Mouse (Mus musculus) midbrain, embryonic 13.5 days (tissue): ENCODE measurements around the gene Vmn1r32. TPM values are rescaled to one million over a fixed set of nuclear protein-coding genes. Genes with fewer than 3 reads are reported as not detected.

ENCODE experiments used
- ATAC-seq: fragments of 200-750 bp; cut with Nextera tagmentation; 2 replicates; pipeline ENCODE4 v1.8.0; 2017; ENCODE audit warnings: mild to moderate bottlenecking, moderate TSS enrichment, moderate library complexity
- H3K27ac ChIP-seq: fragments of 300-500 bp; sonication (generic); 2 replicates; pipeline ENCODE4 v1.5.1; 2015; ENCODE audit warnings: inconsistent platforms, mild to moderate bottlenecking, moderate library complexity
- H3K27me3 ChIP-seq: fragments of 300-500 bp; sonication (generic); 2 replicates; pipeline ENCODE4 v1.6.1; 2015; ENCODE audit warnings: mild to moderate bottlenecking, inconsistent platforms
- H3K36me3 ChIP-seq: fragments of 300-500 bp; sonication (generic); 2 replicates; pipeline ENCODE4 v1.6.1; 2015; ENCODE audit warnings: mild to moderate bottlenecking, inconsistent platforms
- H3K4me1 ChIP-seq: fragments of 300-500 bp; sonication (generic); replicated peaks from 2 replicates; pipeline ENCODE4 v1.6.1; 2015; ENCODE audit warnings: inconsistent platforms
- H3K4me2 ChIP-seq: fragments of 300-500 bp; sonication (generic); replicated peaks from 2 replicates; pipeline ENCODE4 v1.6.1; 2015; ENCODE audit warnings: moderate library complexity, mild to moderate bottlenecking, inconsistent platforms
- H3K4me3 ChIP-seq: fragments of 300-500 bp; sonication (generic); replicated peaks from 2 replicates; pipeline ENCODE4 v1.5.1; 2015; ENCODE audit warnings: mild to moderate bottlenecking, inconsistent platforms
- H3K9ac ChIP-seq: fragments of 300-500 bp; sonication (generic); replicated peaks from 2 replicates; pipeline ENCODE4 v1.6.1; 2015; ENCODE audit warnings: mild to moderate bottlenecking, inconsistent platforms
- H3K9me3 ChIP-seq: fragments of 300-500 bp; sonication (generic); 2 replicates; pipeline ENCODE4 v1.6.1; 2016; ENCODE audit warnings: mild to moderate bottlenecking, inconsistent platforms
- WGBS: fragments of 180-500 bp; shearing (Covaris S2); methylation state at CpG from one replicate; pipeline ENCODE4 v1.1.7; 2015; 5-methylcytosine and 5-hydroxymethylcytosine counted together
- polyA plus RNA-seq: library from polyadenylated mRNA; unstranded; fragments of >200 nt; fragmentation: Nextera tagmentation; extraction: Ambion mirVana; gene quantifications from 2 replicates; pipeline ENCODE4 v1.2.1, GENCODE M21; 2015

Vmn1r32 gene
- 0.11 TPM in 1 of 2 replicates, not detected in the other for polyA plus RNA-seq

DNA sequence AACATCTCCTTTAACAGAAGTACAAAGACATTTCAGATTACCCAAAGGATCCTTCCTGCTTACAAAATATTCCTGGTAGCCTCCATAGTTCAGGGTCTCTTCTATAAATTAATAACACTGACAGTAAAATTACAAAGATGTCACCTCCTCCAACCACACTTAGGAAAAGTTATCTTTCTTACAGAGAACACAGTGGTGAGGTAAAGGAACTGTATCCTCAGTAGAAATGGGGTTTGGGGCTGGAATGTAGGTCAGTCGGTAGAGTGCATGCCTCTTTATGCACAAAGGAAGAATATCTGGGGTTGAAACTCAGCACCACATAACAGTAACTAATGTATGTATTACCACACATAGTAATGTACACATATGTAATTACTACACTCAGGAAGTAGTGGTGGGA, at the start of gene Vmn1r32:
TSS of gene Vmn1r32 (minus strand) at position 101 of the 400 bp plus-strand sequence.
- H3K4me3 ChIP-seq: no peak within 1 kb of the TSS
- H3K4me1 ChIP-seq: no peaks in the 10 kb centered on the region
- WGBS: 83% methylated on average over 1 of the region's 1 CpGs
- H3K9me3 ChIP-seq: no peaks in the 10 kb centered on the region
- H3K9ac ChIP-seq: no peak within 1 kb of the TSS
- no peaks in the 10 kb centered on the region for H3K27me3 ChIP-seq
- no peak within 1 kb of the TSS for H3K27ac ChIP-seq
- ATAC-seq: no peak
- no peaks in the 10 kb centered on the region for H3K36me3 ChIP-seq
- no peak within 1 kb of the TSS for H3K4me2 ChIP-seq

DNA sequence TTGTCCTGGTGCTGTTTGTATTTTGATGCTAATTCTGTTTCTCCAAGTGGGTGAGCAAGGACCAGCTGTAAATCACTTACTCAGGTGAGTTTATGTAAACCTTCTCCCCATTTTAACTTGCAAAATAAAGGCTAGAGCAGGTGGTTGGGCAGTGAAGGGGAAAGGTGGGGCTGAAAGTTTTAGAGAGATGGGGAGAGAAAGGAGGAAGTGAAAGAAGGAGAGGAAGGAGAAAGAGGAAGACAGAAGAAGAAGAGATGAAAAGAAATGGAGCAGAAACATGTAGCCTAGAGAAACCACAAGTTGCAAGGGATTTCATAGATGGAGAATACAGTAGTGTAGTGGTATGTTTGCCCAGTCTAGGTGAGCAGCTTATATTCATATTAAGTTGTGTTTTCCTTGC, 35.9 kb upstream of the Vmn1r32 start:
- no peak for ATAC-seq
- no peaks in the 10 kb centered on the region for H3K36me3 ChIP-seq
- no peaks in the 10 kb centered on the region for H3K9me3 ChIP-seq
- no peak overlapping the region for H3K4me2 ChIP-seq
- H3K9ac ChIP-seq: no peak overlapping the region
- H3K4me1 ChIP-seq: no peaks in the 10 kb centered on the region
- H3K27me3 ChIP-seq: no peaks in the 10 kb centered on the region
- no peak overlapping the region for H3K27ac ChIP-seq
- no peak overlapping the region for H3K4me3 ChIP-seq

DNA sequence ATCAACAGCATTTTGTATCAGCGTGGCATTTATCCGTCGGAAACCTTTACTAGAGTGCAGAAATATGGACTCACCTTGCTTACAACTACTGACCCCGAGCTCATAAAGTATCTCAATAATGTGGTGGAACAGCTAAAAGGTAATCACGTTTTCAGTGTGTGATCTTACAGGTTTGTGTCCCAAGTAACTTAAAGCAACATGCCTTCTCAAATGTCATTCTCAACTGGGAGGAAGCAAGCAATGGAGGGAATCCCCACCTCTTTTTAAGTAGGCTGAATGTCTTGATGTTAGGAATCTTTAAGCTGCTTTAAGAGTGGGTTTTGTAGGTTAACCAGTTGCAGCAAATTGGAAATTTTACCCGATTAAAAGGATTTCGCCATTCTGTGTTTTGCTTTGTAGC, 23.9 kb downstream of the Vmn1r32 start:
- ATAC-seq: no peak
- H3K4me2 ChIP-seq: peak overlapping the region; percentile 72
- no peaks in the 10 kb centered on the region for H3K9me3 ChIP-seq
- peaks cover 17% of the 10 kb centered on the region for H3K4me1 ChIP-seq
- 15% methylated on average over 7 of the region's 7 CpGs for WGBS
- peak overlapping the region; percentile 66 for H3K4me3 ChIP-seq
- peaks cover 8% of the 10 kb centered on the region; the same call in 1 of the 2 replicates for H3K36me3 ChIP-seq
- no peak overlapping the region for H3K27ac ChIP-seq
- no peaks in the 10 kb centered on the region for H3K27me3 ChIP-seq
- peak overlapping the region; percentile 73 for H3K9ac ChIP-seq

DNA sequence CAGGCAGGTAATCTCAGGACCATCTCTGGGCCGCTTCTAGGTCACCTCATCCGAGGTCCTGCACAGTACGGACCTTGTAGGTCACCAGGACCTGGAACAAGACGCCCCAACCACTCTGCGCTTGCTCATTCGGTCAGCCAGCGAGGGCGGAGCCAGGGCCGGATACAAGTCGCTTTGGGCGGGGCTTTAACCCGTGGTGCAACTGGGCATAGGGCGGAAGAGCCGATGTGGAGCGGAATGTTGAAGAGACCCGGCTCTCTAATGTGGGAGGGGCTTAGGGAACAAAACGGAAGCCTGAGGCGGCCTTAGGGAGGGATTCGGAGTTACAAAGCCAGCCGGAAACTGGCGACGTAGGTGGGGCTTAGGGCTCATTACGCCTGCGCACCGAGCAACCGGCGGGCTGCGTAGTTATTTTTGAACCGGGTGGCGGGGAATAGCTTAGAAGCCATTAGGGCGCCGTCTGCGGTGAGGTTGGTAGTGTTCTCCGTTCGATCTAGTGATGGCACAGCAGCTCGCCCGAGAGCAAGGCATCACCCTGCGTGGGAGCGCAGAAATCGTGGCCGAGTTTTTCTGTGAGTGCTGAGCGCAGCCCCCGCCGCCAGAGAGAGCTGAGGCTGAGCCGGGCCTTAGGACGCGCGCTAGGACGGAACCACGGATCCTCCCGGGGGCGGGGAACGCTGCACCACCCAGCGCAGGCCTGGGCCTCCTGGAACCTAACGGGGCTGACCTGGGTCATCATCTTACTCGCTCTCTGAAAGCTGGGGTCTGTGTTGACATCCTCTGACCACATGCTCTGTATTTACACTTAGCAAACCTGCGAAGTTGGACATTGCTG, 24.7 kb downstream of the Vmn1r32 start, which contains the start of gene Mad2l1:
TSS of gene Mad2l1 (plus strand) at position 363 of the 835 bp plus-strand sequence.
- under 1% methylated on average over 57 of the region's 57 CpGs for WGBS

DNA sequence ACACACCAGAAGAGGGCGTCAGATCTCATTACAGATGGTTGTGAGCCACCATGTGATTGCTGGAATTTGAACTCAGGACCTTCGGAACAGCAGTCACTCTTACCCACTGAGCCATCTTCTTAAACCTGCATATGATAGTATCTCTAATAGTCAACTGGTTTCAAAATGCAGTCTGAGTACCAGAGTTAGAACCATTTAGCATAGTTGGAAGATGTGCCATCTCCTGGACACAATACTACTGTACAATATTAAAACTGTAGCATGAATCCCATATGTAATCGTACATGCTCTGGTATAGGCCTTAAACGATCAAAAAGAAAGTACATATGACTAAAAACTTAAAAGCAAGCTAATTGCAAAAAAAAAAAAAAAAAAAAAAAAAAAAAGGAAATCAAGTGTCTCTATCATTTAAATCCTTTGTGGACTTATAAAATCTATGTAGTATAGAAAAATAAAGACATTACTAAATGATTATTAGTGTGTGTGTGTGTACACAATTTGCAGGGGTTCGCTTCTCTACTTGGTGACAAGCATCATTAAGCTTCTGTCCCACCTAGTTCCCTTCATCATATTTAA, 25.4 kb downstream of the Vmn1r32 start:
- H3K9ac ChIP-seq: peak overlapping the region; percentile 62
- peak overlapping the region; percentile 66 for H3K4me3 ChIP-seq
- no peak for ATAC-seq
- peaks cover 17% of the 10 kb centered on the region for H3K4me1 ChIP-seq
- H3K36me3 ChIP-seq: 0 out of 2 replicates have a peak, but pooled peaks cover under 1% of the 10 kb centered on the region
- 82% methylated on average over 5 of the region's 5 CpGs for WGBS
- peak overlapping the region; percentile 72 for H3K4me2 ChIP-seq
- H3K27ac ChIP-seq: peak overlapping the region; percentile 81
- H3K27me3 ChIP-seq: no peaks in the 10 kb centered on the region
- H3K9me3 ChIP-seq: no peaks in the 10 kb centered on the region

More for the DNA sequence above, 24.7 kb downstream of the Vmn1r32 start, which contains the start of gene Mad2l1:
- Histone ChIP-seq H3K9me3 (no peaks in the 10 kb centered on the region), H3K4me2 (peak within 1 kb of the TSS; percentile 72), H3K27me3 (no peaks in the 10 kb centered on the region), H3K4me3 (peak within 1 kb of the TSS; percentile 66), H3K36me3 (peaks cover 6% of the 10 kb centered on the region; the same call in 1 of the 2 replicates), H3K27ac (peak within 1 kb of the TSS; percentile 81), H3K4me1 (peaks cover 17% of the 10 kb centered on the region), H3K9ac (peak within 1 kb of the TSS; percentile 73)
- peak; percentile 99 for ATAC-seq

DNA sequence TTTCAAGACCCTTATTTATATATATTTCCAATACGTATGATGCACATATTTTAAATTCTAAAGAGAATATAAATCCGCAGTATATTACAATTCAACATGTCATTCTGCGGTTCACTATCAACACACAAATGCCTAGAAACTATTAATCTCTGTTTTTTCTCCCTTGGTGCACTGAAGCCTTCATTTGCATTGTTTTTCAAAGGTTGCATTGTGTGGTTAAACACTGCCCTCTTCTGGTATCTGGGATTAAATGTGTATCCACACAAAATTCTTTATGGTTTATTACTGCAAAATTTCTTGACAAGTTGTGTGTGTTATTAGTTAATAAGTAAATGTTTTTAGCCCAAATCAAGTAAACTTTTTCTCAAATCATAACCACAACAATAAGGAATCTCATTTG, 26.7 kb downstream of the Vmn1r32 start:
- H3K4me1 ChIP-seq: peaks cover 17% of the 10 kb centered on the region
- H3K9ac ChIP-seq: no peak overlapping the region
- 38% methylated on average over 3 of the region's 3 CpGs for WGBS
- no peak overlapping the region for H3K4me2 ChIP-seq
- no peak overlapping the region for H3K4me3 ChIP-seq
- no peak for ATAC-seq
- no peaks in the 10 kb centered on the region for H3K36me3 ChIP-seq
- no peaks in the 10 kb centered on the region for H3K27me3 ChIP-seq
- H3K27ac ChIP-seq: no peak overlapping the region
- H3K9me3 ChIP-seq: no peaks in the 10 kb centered on the region

DNA sequence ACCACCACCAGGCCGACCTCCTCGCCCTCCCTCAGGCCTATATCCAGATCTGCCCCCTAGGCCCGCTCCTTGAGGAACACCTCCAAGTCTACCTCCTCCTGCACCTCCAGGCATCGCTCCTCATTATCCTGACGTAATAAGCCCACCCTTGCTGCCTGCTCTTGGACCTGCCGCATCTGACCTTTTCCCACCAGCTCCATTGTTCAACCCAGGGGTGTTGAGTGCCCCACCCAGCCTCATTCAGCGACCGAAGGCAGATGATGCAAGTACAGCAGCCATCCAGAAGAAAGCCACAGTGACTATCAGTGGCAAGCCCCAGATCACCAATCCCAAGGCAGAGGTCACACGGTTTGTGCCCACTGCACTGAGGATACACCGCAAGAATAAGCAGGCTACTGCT, 31.5 kb downstream of the Vmn1r32 start:
- H3K27me3 ChIP-seq: no peaks in the 10 kb centered on the region
- WGBS: 94% methylated on average over 10 of the region's 10 CpGs
- H3K9me3 ChIP-seq: no peaks in the 10 kb centered on the region
- peak; percentile 37; the same call in 1 of the 2 replicates for ATAC-seq
- H3K27ac ChIP-seq: no peak overlapping the region
- H3K4me2 ChIP-seq: no peak overlapping the region
- no peaks in the 10 kb centered on the region for H3K36me3 ChIP-seq
- H3K4me3 ChIP-seq: no peak overlapping the region
- H3K9ac ChIP-seq: no peak overlapping the region
- no peaks in the 10 kb centered on the region for H3K4me1 ChIP-seq

DNA sequence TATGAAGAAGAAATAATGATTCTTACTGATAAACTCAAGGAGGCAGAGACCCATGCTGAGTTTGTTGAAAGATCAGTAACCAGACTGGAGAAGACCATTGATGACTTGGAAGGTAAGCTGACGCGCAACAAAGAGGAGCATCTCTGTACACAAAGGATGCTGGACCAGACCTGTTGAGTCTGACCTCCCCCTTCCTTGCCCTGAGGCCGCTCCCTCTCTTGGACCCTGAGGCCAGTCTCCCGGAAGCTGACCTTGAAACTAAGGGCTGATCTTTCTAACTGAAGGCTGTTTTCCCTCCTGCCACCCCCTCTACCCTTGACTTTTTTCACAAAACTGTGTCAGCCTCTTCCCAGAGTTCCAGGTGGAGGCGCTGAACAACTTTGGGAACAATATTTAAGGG, 43.5 kb downstream of the Vmn1r32 start:
- Histone ChIP-seq H3K36me3 (no peaks in the 10 kb centered on the region), H3K9me3 (no peaks in the 10 kb centered on the region), H3K4me2 (no peak overlapping the region), H3K27ac (no peak overlapping the region), H3K4me3 (no peak overlapping the region), H3K4me1 (no peaks in the 10 kb centered on the region), H3K27me3 (no peaks in the 10 kb centered on the region), H3K9ac (no peak overlapping the region)
- no peak for ATAC-seq
- WGBS: 93% methylated on average over 5 of the region's 5 CpGs

Other genes with a start within 250 kb of the Vmn1r32 start
- 43.4 and 45.9 TPM in 2 replicates for gene Mad2l1, start 24.7 kb downstream of the Vmn1r32 start, polyA plus RNA-seq
- not detected in 2 replicates for gene Vmn1r33, start 58.2 kb upstream of the Vmn1r32 start, polyA plus RNA-seq
- gene Vmn1r34, start 83.8 kb upstream of the Vmn1r32 start, polyA plus RNA-seq: not detected in 2 replicates
- not detected in 2 replicates for gene Vmn1r35, start 125.8 kb upstream of the Vmn1r32 start, polyA plus RNA-seq
- not detected in 2 replicates for gene Vmn1r36, start 159.1 kb upstream of the Vmn1r32 start, polyA plus RNA-seq
- not detected in 2 replicates for gene Vmn1r37, start 169.3 kb upstream of the Vmn1r32 start, polyA plus RNA-seq
- not detected in 2 replicates for gene Vmn1r38, start 222.5 kb upstream of the Vmn1r32 start, polyA plus RNA-seq